Mouse (Mus musculus) CH12.LX (cell line): ENCODE measurements at regions not wholly inside any gene's neighbourhood (a gene's known extent, or its start where the extent isn't known, plus 50 kb on each side); places are given as distances from the start of the nearest gene placed in this dataset.

Source experiments
- CTCF ChIP-seq, 2 experiments: IDR thresholded peaks in 1 of 2; conservative IDR thresholded peaks in 1 of 2; 2 replicates each; pipeline ENCODE4 v1.5.1; 2011 to 2012; ENCODE audit warnings: low read depth in 2 of 2, low read length in 2 of 2, improper control_type of control experiment in 1 of 2, inconsistent platforms in 1 of 2, mild to moderate bottlenecking in 1 of 2, moderate library complexity in 1 of 2
- EP300 ChIP-seq: IDR thresholded peaks from 2 replicates; pipeline ENCODE4 v1.6.1; 2011; ENCODE audit warnings: low read length, improper control_type of control experiment
- HCFC1 ChIP-seq: IDR thresholded peaks from 2 replicates; pipeline ENCODE4 v1.6.1; 2012; ENCODE audit warnings: low read depth, mild to moderate bottlenecking, inconsistent platforms, low read length, improper control_type of control experiment

GRCm38 (mm10) chr19:15815166-15815565 lies 132.0 kb downstream of the Psat1 start:
- no peak for TF ChIP-seq CTCF (conservative IDR thresholded peaks at IDR 0.05 in 1 of 2, IDR thresholded peaks at IDR 0.05 in 1 of 2; ENCODE audit: low read depth in 2 of 2, low read length in 2 of 2)
- no peak for TF ChIP-seq EP300
- no peak for TF ChIP-seq HCFC1
